Mouse (Mus musculus) liver, postnatal 0 days (tissue): ENCODE data around the gene Wdr45b.

ENCODE experiments used
- CTCF ChIP-seq: sonication (generic); IDR thresholded peaks from 2 replicates; pipeline ENCODE4 v1.5.1; 2016; ENCODE audit warnings: antibody characterized with exemption, low read depth
- EP300 ChIP-seq: IDR thresholded peaks from 2 replicates; pipeline ENCODE4 v1.6.1; 2016; ENCODE audit warnings: antibody characterized with exemption, low read depth, mild to moderate bottlenecking

- no peak for TF ChIP-seq CTCF
- TF ChIP-seq EP300, result no peak
Observed at GRCm38 (mm10) chr11:121348166-121348565, 6.1 kb downstream of the Wdr45b start.
